Mouse (Mus musculus) kidney, adult 2 months (tissue): ENCODE measurements around the gene Ino80b. TPM values are rescaled to one million over a fixed set of nuclear protein-coding genes. Genes with fewer than 3 reads are reported as not detected.

ENCODE experiments used
- DNase-seq: peaks from one replicate; pipeline ENCODE4 v3.0.0; 2021
- H3K27ac ChIP-seq: fragments of 200-500 bp; 2 replicates; pipeline ENCODE4 v1.5.1; 2012; ENCODE audit warnings: low read depth, low read length, control low read depth, inconsistent platforms; ENCODE audit not compliant: insufficient read depth
- H3K27me3 ChIP-seq: fragments of 200-500 bp; replicated peaks from 2 replicates; pipeline ENCODE4 v1.6.1; 2012; ENCODE audit warnings: mild to moderate bottlenecking, moderate library complexity, low read length, inconsistent platforms; ENCODE audit not compliant: control insufficient read depth, insufficient read depth
- H3K36me3 ChIP-seq: fragments of 200-500 bp; 2 replicates; pipeline ENCODE4 v1.6.1; 2012; ENCODE audit warnings: mild to moderate bottlenecking, moderate library complexity, low read length, inconsistent platforms; ENCODE audit not compliant: control insufficient read depth, insufficient read depth
- H3K4me1 ChIP-seq: fragments of 200-500 bp; 2 replicates; pipeline ENCODE4 v1.6.1; 2011; ENCODE audit warnings: low read length; ENCODE audit not compliant: control insufficient read depth, insufficient read depth
- H3K4me3 ChIP-seq: fragments of 200-500 bp; 2 replicates; pipeline ENCODE4 v1.5.1; 2011; ENCODE audit warnings: mild to moderate bottlenecking, low read depth, low read length, control low read depth; ENCODE audit not compliant: insufficient read depth
- CTCF ChIP-seq: fragments of 200-500 bp; conservative IDR thresholded peaks from 2 replicates; pipeline ENCODE4 v1.5.1; 2011; ENCODE audit warnings: low read depth, mild to moderate bottlenecking, control low read depth, low read length, moderate library complexity, mixed read lengths; ENCODE audit not compliant: insufficient read depth, insufficient read length
- POLR2A ChIP-seq: fragments of 200-500 bp; IDR thresholded peaks from one replicate; pipeline ENCODE4 v1.6.1; 2011; ENCODE audit warnings: low read depth, low read length, control low read depth
- WGBS: fragments of 180-500 bp; shearing (Covaris S2); methylation state at CpG from one replicate; pipeline ENCODE4 v1.1.7; 2018; 5-methylcytosine and 5-hydroxymethylcytosine counted together
- polyA plus RNA-seq: library from polyadenylated mRNA; depleted of rRNA; stranded (reverse); fragments of >200 nt; gene quantifications from 2 replicates; pipeline ENCODE4 v1.2.3, GENCODE M21; 2012

The Ino80b gene
- polyA plus RNA-seq, 1 experiment, result 19.0 TPM

DNA sequence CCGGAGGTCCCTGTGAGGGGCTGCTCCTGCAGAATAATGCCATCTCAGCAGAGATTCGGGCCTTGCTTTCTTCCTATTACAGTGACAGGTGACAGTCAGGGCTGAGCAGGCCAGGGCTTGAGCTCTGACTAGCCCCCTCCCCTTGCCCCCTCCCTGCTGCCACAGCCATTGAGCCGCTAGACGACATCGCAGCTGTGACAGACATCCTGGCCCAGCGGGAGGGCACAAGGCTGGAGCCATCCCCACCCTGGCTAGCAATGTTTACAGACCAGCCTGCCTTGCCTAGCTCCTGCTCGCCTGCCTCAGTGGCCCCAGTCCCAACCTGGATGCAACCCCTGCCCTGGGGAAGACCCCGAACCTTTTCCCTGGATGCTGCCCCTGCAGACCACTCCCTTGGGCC, 26.5 kb upstream of the Ino80b start:
- Histone ChIP-seq H3K27ac (no peak overlapping the region), H3K36me3 (no peaks in the 10 kb centered on the region), H3K27me3 (no peaks in the 10 kb centered on the region), H3K4me1 (no peaks in the 10 kb centered on the region), H3K4me3 (no peak overlapping the region)
- TF ChIP-seq POLR2A, result no peak
- no peak for TF ChIP-seq CTCF
- DNase-seq, result no peak
- WGBS, result 65% methylated on average over 8 of the region's 8 CpGs

DNA sequence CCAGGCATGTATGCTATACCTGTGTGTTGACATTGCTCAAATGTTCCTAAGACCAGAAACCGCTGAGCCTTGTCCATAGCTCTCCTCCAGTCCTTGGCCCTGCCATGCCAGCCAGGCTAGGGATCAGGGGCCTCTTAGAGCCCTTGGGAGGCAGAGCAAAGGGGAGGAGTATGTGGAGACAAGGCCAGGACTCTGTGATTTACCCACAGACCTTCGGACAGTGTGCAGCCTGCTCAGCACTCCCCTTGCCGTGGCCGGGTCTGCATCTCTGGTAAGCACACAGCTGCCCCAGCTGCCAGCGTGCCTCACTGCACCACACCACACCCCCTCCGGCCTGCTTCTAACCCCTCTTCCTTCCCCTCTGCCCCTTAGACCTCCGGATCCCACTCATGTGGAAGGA, 22.0 kb upstream of the Ino80b start:
- WGBS, result 54% methylated on average over 7 of the region's 7 CpGs
- Histone ChIP-seq H3K4me3 (no peak overlapping the region), H3K27me3 (no peaks in the 10 kb centered on the region), H3K27ac (no peak overlapping the region), H3K36me3 (no peaks in the 10 kb centered on the region), H3K4me1 (no peaks in the 10 kb centered on the region)
- TF ChIP-seq POLR2A, result no peak
- no peak for TF ChIP-seq CTCF
- no peak for DNase-seq

DNA sequence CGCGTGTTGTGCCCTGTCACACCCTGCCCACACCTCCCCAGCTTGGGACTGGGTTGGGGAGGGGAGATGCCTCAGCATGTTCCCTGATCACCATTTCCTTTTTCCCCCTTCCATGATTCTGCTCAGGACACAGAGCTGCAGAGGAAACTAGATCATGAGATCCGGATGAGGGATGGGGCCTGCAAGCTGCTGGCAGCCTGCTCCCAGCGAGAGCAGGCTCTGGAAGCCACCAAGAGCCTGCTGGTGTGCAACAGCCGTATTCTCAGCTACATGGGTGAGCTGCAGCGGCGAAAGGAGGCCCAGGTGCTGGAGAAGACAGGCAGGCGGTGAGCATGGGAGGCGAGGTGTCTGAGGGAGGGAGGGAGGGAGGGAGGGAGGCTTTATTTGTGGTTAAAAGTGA, 20.6 kb upstream of the Ino80b start:
- TF ChIP-seq CTCF (no peak), POLR2A (no peak)
- H3K4me1 ChIP-seq, result no peaks in the 10 kb centered on the region
- WGBS, result 70% methylated on average over 9 of the region's 9 CpGs
- no peaks in the 10 kb centered on the region for H3K36me3 ChIP-seq
- H3K27ac ChIP-seq, result no peak overlapping the region
- DNase-seq, result no peak
- H3K27me3 ChIP-seq, result no peaks in the 10 kb centered on the region
- no peak overlapping the region for H3K4me3 ChIP-seq

DNA sequence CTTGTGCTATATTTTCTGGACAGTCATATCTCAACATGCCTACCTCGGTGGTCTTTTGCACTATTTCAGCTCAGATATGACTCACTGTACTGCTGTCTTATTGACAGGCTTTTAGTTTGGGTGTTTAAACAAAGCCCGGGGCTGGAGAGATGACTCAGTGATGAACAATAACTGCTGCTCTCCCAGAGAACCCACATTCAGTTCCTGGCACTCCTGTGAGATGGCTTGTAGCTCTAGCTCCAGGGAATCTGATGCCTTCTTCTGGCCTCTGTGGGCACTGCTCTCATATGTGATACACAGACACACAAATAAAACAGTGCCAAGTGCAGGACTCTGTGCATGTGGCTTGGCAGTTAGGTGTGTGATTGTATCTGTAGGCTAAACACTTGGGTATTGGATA, 20.0 kb upstream of the Ino80b start:
- TF ChIP-seq CTCF, result no peak
- no peak for TF ChIP-seq POLR2A
- H3K4me3 ChIP-seq, result no peak overlapping the region
- DNase-seq, result no peak
- no peaks in the 10 kb centered on the region for H3K27me3 ChIP-seq
- WGBS, result 67% methylated on average over 2 of the region's 2 CpGs
- no peaks in the 10 kb centered on the region for H3K4me1 ChIP-seq
- no peak overlapping the region for H3K27ac ChIP-seq
- H3K36me3 ChIP-seq, result no peaks in the 10 kb centered on the region

DNA sequence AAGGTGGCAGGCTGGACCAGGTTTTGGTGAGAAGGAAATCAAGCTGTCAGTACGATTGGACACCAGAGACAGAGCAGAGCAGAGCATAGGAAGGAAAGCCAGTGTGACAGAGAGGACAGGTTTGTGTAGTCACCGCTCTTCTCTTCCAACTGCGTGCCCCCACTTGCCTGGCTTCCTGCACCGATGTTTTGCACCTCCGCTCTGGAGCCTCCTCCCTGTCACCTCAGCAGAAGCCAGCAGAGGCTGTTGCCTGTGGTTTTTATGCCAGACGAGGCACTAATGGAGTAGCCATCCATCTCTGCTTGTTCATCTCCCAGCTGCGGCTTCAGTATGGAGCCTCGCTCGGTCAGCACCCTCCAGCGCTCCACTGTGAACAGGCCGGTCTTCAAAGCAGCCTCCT, 17.7 kb upstream of the Ino80b start:
- no peak overlapping the region for H3K4me3 ChIP-seq
- TF ChIP-seq CTCF (no peak), POLR2A (no peak)
- H3K36me3 ChIP-seq, result no peaks in the 10 kb centered on the region
- no peak for DNase-seq
- 80% methylated on average over 11 of the region's 11 CpGs for WGBS
- H3K27me3 ChIP-seq, result no peaks in the 10 kb centered on the region
- H3K4me1 ChIP-seq, result peaks cover 1% of the 10 kb centered on the region; the same call in 1 of the 2 replicates
- H3K27ac ChIP-seq, result no peak overlapping the region

DNA sequence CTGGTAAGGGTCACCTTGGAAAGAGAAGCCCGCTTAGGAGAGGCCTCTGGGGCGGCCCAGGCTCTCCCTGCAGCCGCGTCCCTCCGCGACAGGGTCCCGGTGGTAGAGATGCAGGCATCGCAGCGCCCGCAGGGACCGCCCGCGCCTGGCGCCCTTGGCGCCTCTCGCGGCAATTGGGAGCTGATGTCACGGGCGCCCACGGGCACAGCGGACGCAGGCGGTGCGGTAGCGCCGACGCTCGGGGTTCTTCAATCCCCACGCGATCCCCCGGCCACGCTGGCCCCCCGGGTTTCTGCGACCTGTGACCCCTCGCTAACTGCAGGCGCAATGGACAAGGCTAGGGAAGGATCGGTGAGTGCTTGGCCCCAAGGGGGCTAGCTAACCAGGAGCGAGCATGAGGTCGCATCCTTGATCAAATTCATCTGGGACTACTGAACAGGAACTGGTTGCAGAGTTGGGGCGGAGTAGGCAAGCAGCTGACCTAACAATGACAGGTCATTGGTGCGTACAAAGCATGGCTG, 17.0 kb upstream of the Ino80b start:
- Histone ChIP-seq H3K4me3 (peak overlapping the region; percentile 21; the same call in 1 of the 2 replicates), H3K27me3 (no peaks in the 10 kb centered on the region), H3K27ac (0 out of 2 replicates have a peak overlapping the region, but pooled peaks have one; percentile 14), H3K36me3 (no peaks in the 10 kb centered on the region), H3K4me1 (peaks cover 4% of the 10 kb centered on the region; the same call in 1 of the 2 replicates)
- WGBS, result 31% methylated on average over 41 of the region's 41 CpGs
- DNase-seq, result peak; percentile 38
- TF ChIP-seq POLR2A (no peak), CTCF (no peak)

DNA sequence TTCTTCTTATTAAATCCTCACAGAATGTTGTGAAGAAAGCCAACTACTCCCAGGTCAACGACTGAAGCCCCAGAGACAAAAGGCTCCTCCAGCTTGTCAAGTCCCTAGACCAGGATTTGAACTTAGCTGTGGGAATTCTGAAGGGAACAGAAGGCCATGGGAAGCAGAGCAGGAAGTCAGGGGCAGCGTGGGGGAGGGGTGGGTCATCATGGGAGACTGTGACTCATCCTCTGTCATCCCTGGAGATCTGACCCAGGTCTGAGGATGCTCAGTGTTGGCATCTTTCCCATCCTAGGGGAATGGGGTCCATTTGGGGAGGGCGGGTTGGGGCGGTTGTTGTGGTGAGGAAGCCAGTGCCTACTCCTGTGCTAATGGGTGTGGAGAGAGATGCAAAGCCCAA, 16.4 kb upstream of the Ino80b start:
- Histone ChIP-seq H3K27ac (no peak overlapping the region), H3K36me3 (no peaks in the 10 kb centered on the region), H3K27me3 (no peaks in the 10 kb centered on the region), H3K4me1 (peaks cover 4% of the 10 kb centered on the region; the same call in 1 of the 2 replicates), H3K4me3 (no peak overlapping the region; the same call in 1 of the 2 replicates)
- no peak for TF ChIP-seq CTCF
- no peak for TF ChIP-seq POLR2A
- WGBS, result 53% methylated on average over 4 of the region's 4 CpGs
- no peak for DNase-seq

DNA sequence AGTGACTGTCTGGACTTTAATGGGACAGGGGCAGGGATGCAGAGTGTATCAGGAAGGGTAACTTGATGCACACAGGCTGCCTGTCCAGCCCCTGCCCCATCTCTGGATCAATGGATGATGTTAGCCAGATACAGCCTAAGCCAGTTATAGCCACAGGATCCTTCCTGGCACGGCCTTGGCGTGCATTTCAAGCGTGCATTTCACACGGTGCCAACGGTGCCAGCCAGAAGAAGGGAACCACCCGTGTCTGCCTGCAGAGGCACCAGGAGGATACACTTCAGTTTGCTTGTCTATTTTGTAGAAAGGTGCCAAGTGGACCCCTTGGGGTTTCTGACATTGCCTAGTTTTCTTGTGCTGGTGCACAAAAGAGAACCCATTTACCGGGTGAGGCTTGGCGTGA, 14.8 kb upstream of the Ino80b start:
- Histone ChIP-seq H3K36me3 (no peaks in the 10 kb centered on the region), H3K4me3 (no peak overlapping the region), H3K27ac (no peak overlapping the region), H3K27me3 (no peaks in the 10 kb centered on the region), H3K4me1 (peaks cover 6% of the 10 kb centered on the region)
- DNase-seq, result no peak
- TF ChIP-seq CTCF, result no peak
- TF ChIP-seq POLR2A, result no peak
- 94% methylated on average over 8 of the region's 8 CpGs for WGBS
